Mouse (Mus musculus) left cerebral cortex, postnatal 25 days (tissue): ENCODE measurements around the gene Sorcs2. TPM values are rescaled to one million over a fixed set of nuclear protein-coding genes. Genes with fewer than 3 reads are reported as not detected.

Source experiments
- DNase-seq, 2 experiments: peaks; one replicate each; pipeline ENCODE4 v3.0.0; 2022; ENCODE audit warnings: low spot score in 2 of 2, mixed read lengths in 1 of 2
- intact Hi-C: fragments of 180-260 bp; cut with DNase I; formaldehyde crosslinking; loops from one replicate; pipeline ENCODE4 v1.15.1; 2025
- total RNA-seq, 2 experiments: library from RNA; stranded (reverse); gene quantifications; 2 replicates each; pipeline ENCODE4 v1.2.3; 2021

Gene Sorcs2
- total RNA-seq, 2 experiments from 2014 or later: 39.2 to 43.8 TPM

DNA sequence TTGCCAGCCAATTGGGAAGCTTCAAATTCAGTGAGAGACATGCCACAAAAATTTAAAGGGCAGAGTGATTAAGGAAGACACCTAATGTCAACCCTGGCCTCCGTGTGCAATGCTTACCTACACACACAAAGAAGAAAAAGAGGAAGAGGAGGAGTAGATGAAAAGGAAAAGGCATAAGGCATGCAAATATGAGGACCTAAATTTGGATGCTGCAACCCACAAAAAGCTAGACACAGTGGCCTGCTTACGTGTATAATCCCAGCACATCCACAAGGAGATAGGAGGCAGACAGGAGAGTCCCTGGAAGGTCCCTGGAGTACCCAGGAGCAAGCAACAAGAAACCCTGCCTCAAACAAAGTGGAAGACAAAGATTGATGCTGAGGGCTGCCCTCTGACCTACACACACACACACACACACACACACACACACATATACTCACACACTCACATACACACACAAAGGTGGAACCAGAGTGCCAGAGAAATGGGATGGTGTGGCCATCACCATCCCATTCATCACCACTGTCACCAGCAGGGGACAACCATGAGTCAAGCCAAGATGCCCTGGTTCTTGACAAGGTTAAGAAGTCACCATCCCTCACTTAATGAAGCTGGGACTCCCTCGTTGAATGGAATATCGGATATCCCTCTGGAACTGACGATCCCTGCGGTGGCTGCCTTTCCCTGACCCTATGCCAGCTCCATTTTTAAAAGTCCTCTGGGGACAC is 80.1 kb downstream of the Sorcs2 start:
- intact Hi-C loops: no loop called here
- DNase-seq: peak in 1 of 2 experiments; percentile 63

GRCm38 (mm10) chr5:36315106-36315505 is 82.8 kb downstream of the Sorcs2 start:
- no peak for DNase-seq
- intact Hi-C loops: no loop called here

DNA sequence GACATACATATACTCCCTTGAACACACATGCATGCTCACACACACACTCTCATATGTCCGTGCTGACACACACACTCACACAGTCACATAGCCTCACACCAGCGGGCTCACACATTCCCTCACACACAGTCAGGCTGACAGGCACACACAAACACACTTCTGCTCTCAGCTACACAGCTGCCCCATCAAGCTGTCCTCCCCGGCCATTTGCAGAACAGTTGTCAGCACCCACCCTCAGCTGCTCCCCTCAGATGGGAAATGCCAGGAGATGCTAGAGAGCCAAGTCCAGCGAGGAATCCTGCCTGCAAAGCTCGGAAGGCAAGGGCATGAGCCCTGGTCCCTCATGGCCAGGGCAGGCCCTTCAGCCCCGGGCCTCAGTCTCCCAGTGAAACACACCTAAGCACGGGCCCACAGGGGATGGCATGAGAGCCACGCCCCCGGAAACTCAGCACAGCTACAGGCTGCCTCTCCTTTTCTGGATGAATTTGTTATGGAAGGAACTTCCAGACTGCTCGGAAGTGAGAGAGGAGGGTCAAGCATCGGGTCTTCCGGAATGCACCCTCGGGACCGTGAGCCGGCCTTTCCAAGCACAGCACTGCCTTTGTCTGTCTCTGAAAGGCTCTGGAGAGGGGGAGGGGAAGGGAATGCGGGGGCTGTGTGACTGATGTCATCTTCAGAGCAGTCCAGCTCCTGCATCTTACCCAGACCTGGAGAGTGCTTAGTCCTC is 84.4 kb downstream of the Sorcs2 start:
- DNase-seq: peak in 1 of 2 experiments; percentile 38
- intact Hi-C loops: no loop called here

DNA sequence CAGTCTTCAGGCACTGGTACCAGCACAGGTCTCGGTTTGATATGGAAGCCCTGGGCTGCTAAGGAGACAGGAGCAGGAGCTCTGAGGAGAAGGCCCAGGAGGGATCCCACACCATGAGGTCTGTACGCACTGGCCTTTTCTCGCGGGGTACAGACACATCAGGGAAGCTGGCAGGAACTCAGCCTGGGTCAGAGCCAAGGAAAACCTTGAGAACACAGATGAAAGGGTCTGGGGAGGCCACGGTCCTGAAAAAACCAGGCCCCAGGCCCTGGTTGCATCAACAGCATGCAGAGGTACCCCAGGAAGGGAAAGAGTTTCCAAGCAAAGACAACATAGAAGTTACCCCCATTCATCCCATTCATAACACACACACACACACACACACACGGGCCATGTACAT is 85.0 kb downstream of the Sorcs2 start:
- intact Hi-C loops: no loop called here
- no peak for DNase-seq

DNA sequence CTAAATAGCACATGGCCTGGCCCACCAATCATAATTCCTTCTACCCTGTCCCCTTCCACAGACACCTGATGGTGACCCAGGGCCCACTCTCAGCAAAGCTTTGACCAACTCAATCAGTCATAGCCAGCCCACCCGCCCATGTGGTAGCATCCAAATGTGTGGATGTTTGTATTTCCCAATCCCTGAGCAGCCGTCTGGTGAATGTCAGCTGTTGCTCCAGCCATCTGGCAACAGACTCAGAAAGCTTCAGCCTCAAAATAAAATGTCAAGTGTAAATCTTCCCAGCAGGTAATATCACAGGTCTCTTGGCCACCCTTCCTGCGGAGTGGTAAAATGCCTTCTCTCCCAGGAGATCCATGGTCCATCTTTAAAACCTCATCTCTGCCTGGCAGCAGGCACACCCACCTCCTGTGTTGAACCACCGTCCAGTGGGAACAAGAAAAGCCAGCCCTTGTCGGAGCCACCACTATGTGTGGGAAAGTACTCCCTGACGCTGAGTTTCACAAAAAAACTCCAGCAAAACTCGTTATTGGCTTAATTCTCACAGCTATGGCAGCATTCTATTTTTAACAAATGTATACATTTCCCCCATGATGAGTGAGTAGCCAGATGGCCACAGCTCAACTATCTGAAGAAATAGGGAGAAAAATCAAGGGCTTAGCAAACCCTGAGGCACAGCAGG is 93.5 kb downstream of the Sorcs2 start:
- peak; percentile 49 to 62 for DNase-seq
- intact Hi-C loops: loop anchor here (5.0 kb wide), 1 partner anchor 92 kb away; no protein-coding TSS in a partner anchor

- intact Hi-C loops: loop anchor here (5.0 kb wide), 1 partner anchor 89 kb away; no protein-coding TSS in a partner anchor
- peak in 1 of 2 experiments; percentile 69 for DNase-seq
Observed at GRCm38 (mm10) chr5:36301166-36301565, 96.8 kb downstream of the Sorcs2 start.

DNA sequence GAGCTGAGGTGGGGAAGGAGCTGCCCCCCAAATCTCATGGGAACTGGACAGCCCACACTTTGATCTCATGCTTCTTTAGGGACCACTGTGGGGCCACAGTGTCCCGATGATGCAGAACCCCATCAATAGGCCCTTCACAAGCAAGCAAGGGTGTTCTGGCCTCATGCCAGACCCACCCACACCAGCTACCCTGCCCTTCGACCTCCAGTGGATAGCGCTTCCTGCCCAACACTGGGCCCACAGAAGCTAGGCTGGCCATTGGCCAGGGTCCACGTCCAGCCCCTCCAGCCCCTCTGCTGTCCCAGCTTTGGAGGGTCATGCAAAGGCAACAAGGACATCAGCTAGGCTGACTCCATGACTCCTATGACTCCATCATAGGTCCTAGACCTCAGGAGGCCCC is 99.9 kb downstream of the Sorcs2 start:
- intact Hi-C loops: no loop called here
- no peak for DNase-seq

DNA sequence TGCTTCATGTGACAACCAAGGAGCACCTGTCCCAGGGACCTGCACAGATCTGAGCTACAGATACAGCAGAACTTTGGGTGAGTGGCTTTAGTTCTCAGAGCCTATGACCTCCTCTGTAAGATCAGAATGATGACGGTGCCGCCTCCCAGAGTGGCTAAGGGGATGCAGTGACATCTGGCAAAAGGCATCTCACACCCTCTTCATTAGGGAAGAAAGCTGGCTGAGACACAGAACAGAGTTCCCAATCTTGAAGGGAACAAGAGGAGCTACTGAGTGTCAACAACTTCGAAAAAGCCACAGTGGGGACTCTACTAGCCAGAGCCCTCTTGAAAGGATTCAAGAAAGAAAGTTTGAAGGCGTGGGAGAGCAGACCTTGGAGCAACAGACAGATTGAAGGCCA is 100.7 kb downstream of the Sorcs2 start:
- no peak for DNase-seq
- intact Hi-C loops: no loop called here

- intact Hi-C loops: loop anchor here (5.0 kb wide), 1 partner anchor 104 kb away; the partner anchor contains the start of gene Sorcs2
Observed at GRCm38 (mm10) chr5:36293109-36293900, 104.6 kb downstream of the Sorcs2 start.

DNA sequence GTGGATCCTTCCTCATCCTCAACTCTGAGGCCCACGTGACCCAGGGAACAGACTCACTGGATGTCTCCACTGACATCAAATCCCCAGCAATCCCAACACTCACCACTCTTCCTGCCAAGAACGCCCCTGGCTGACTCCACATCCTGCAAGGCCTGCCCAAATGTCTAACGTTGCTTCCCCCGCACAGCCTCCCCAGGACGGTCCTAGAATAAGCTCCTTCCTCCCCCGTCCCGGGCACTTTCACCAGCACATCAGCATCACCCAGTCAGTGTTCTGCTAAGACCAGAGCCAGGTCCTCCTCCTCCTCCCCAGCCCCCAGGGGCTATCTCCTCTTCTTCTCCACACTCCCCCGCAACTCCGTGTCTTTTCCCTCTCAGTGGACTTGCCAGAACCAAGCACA is 105.6 kb downstream of the Sorcs2 start:
- intact Hi-C loops: loop anchor here (5.0 kb wide), 1 partner anchor 105 kb away; the partner anchor contains the start of gene Sorcs2
- DNase-seq: no peak

More at GRCm38 (mm10) chr5:36293109-36293900, 104.6 kb downstream of the Sorcs2 start:
- DNase-seq: no peak

- no peak for DNase-seq
- intact Hi-C loops: loop anchor here (5.0 kb wide), 1 partner anchor 106 kb away; the partner anchor contains the start of gene Sorcs2
Observed at GRCm38 (mm10) chr5:36291191-36291590, 106.7 kb downstream of the Sorcs2 start.

GRCm38 (mm10) chr5:36285405-36285804 is 112.5 kb downstream of the Sorcs2 start:
- intact Hi-C loops: no loop called here
- peak; percentile 38 to 77 for DNase-seq

DNA sequence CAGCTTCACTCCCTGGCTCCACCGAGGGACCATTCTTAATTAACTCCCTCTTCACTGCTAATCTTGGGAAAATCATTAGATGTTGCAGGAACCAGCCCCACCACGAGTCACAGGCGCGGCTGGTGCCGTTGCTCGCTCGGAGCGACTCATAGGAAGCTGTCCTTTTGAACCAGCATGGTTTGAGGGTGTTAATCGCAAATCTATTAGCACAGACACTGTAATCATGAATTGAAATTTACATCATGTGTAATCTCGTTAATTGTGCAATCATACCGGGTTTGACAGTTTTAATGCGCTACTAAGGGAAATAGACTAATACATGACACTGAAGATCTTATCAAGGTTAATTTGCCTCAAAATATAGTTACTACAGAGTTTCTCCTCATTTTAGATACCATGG is 118.0 kb downstream of the Sorcs2 start:
- DNase-seq: no peak
- intact Hi-C loops: no loop called here

DNA sequence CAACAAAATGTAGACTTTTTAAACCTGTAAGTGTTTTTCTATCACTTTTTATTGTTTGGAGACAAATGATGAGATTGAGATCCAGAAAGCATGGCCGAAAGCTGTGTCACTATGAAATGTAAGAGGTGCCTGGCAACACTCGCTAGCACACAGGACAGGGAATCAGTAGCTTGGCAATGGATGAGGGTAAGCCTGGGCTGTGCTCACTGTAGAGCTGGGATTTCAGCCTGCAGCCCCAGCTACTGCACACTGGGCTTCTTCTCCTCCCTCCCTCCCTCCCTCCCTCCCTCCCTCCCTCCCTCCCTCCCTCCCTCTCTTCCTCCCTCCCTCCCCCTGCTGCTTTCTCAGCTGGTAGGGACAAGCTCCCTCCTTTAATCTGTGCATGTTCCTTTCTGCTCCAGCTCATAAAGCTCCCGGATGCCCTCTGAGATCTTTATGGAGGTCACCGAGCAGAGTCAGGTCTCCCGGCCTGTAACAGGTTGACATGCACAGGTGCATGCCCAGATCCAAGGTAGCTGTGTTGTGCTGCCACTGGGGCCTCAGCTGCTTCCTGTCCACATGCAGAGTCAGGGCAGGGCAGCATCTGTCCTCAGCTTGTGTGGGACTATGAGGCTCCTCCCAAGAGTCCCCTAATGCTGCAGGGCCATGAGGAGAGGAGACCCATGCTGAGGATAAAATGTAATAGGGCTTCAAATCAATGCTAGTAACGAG is 123.1 kb downstream of the Sorcs2 start:
- DNase-seq: no peak
- intact Hi-C loops: no loop called here

GRCm38 (mm10) chr5:36267194-36267769 is 130.7 kb downstream of the Sorcs2 start:
- no peak for DNase-seq
- intact Hi-C loops: no loop called here

- DNase-seq: peak in 1 of 2 experiments; percentile 58
- intact Hi-C loops: no loop called here
Observed at GRCm38 (mm10) chr5:36260862-36261261, 137.1 kb downstream of the Sorcs2 start.

DNA sequence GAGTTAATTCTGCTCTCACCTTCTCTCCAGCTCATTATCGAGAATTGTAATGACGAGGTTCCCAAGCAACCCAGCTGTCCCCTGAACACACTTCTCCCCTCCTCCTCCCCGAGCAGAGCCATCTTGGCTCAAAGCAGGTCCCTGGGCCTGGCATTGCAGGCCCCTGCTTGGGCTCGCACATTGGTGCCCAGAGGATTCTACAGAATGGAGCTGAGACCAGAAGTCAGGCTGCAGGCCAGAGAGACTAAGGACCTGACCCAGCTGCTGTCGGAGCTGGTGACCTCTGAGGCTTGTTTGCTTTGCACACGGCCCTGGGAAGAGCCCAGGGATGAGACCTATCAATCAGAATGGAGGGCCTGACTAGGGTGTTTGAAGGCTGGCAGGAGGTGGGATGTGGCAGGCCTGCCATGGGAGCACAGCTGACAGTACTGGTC is 138.2 kb downstream of the Sorcs2 start:
- no peak for DNase-seq
- intact Hi-C loops: no loop called here

DNA sequence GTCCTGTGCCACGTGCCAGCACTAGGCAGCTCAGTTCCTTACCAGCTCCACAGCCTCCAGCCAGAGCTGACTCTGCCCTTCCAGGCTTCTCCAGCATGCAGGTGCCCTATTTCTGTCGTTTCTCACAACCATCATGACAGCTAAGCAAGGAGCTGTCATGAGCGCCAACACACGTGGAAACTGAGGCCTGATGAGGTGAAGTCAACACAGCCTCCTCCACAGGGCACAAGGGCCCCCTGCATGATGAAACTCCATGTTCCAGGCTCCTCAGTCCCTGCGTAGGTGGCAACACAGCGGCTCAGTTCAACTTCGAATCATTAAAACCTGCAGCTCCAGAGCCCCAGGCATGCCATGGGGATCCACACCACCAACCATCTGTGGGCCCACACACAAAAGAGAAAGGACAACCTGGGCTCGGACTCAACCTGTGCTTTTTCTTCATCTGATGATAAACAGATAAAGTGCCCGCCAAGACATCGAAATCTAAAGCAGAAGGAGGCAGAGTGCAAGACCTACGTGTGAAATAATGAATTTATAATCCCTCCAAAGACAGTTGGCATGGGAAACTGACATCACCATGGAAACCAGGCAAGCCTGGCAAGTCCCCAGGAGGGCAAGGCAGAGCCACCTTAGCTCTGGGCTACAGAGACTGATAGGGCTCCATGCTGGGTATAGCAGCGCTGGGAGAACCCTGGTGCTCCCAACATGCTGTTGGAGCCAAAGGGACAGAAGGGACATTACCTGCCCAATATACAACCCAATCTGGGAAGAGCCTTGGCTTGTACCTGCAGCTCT is 139.4 kb downstream of the Sorcs2 start:
- no peak for DNase-seq
- intact Hi-C loops: no loop called here
